Mouse (Mus musculus) hindbrain, embryonic 12.5 days (tissue): Measurements from ENCODE around the gene Gm49403. TPM values are rescaled to one million over a fixed set of nuclear protein-coding genes. Genes with fewer than 3 reads are reported as not detected.

Source experiments
- ATAC-seq: fragments of 200-750 bp; cut with Nextera tagmentation; 2 replicates; pipeline ENCODE4 v1.8.0; 2017; ENCODE audit warnings: moderate TSS enrichment; ENCODE audit not compliant: low FRiP score
- H3K27ac ChIP-seq: fragments of 300-500 bp; sonication (generic); 2 replicates; pipeline ENCODE4 v1.5.1; 2016; ENCODE audit warnings: mild to moderate bottlenecking
- H3K27me3 ChIP-seq: fragments of 300-500 bp; sonication (generic); 2 replicates; pipeline ENCODE4 v1.6.1; 2016; ENCODE audit warnings: mild to moderate bottlenecking
- H3K36me3 ChIP-seq: fragments of 300-500 bp; sonication (generic); 2 replicates; pipeline ENCODE4 v1.6.1; 2016; ENCODE audit warnings: mild to moderate bottlenecking
- H3K4me1 ChIP-seq: fragments of 300-500 bp; sonication (generic); 2 replicates; pipeline ENCODE4 v1.6.1; 2016
- H3K4me2 ChIP-seq: fragments of 300-500 bp; sonication (generic); replicated peaks from 2 replicates; pipeline ENCODE4 v1.6.1; 2016; ENCODE audit warnings: mild to moderate bottlenecking
- H3K4me3 ChIP-seq: fragments of 300-500 bp; sonication (generic); 2 replicates; pipeline ENCODE4 v1.5.1; 2016; ENCODE audit warnings: mild to moderate bottlenecking
- H3K9ac ChIP-seq: fragments of 300-500 bp; sonication (generic); 2 replicates; pipeline ENCODE4 v1.6.1; 2016; ENCODE audit warnings: mild to moderate bottlenecking, moderate library complexity
- H3K9me3 ChIP-seq: fragments of 300-500 bp; sonication (generic); replicated peaks from 2 replicates; pipeline ENCODE4 v1.6.1; 2016; ENCODE audit warnings: mild to moderate bottlenecking
- WGBS: fragments of 180-500 bp; shearing (Covaris S2); methylation state at CpG from one replicate; pipeline ENCODE4 v1.1.7; 2016; 5-methylcytosine and 5-hydroxymethylcytosine counted together
- polyA plus RNA-seq: library from polyadenylated mRNA; unstranded; fragments of >200 nt; fragmentation: Nextera tagmentation; extraction: Ambion mirVana; gene quantifications from 2 replicates; pipeline ENCODE4 v1.2.1, GENCODE M21; 2016

The Gm49403 gene
- polyA plus RNA-seq, 1 experiment from 2014 or later = not detected

DNA sequence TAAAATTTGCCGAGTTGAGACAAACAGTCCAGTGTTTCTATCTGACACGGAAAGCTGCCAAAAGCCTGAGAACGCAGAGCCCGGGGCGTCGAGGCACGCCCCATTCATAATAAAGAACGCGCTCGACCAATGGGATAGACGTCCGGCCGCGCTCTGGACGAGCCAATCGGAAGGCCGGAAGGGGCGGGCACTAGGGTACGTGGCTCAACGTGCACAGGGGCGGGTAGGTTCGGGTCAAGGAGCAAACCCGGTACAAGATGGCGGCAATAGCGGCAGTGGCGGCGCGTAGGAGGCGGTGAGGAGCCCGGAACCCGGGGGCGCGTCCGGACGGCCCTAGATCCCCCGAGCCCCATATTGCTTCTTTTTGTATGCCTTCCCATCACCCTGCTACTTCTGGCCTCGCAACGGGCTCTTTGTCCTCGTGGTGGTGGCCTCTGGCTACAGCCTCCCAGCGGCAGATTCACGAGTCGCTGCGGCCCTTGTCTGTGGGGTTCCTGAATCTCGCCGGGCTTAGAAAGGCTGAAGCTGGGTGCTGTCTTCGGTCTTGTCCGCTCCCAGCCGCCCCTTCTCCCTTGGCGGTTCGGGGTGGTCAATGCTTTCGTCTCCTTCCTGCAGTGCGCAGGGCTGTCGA lies 14.2 kb downstream of the Gm49403 start, which contains the start of gene Ganab:
Ganab (plus strand) TSS at position 207 of the 631 bp plus-strand sequence.
- peak within 1 kb of the TSS; percentile 80 for H3K4me2 ChIP-seq
- WGBS = under 1% methylated on average over 53 of the region's 53 CpGs
- H3K4me1 ChIP-seq = peaks cover 34% of the 10 kb centered on the region
- H3K9me3 ChIP-seq = no peaks in the 10 kb centered on the region
- peaks cover 34% of the 10 kb centered on the region for H3K36me3 ChIP-seq
- peak within 1 kb of the TSS; percentile 86 for H3K4me3 ChIP-seq
- H3K27me3 ChIP-seq = no peaks in the 10 kb centered on the region
- peak within 1 kb of the TSS; percentile 85 for H3K27ac ChIP-seq
- peak within 1 kb of the TSS; percentile 90 for H3K9ac ChIP-seq
- peak; percentile 99 for ATAC-seq

DNA sequence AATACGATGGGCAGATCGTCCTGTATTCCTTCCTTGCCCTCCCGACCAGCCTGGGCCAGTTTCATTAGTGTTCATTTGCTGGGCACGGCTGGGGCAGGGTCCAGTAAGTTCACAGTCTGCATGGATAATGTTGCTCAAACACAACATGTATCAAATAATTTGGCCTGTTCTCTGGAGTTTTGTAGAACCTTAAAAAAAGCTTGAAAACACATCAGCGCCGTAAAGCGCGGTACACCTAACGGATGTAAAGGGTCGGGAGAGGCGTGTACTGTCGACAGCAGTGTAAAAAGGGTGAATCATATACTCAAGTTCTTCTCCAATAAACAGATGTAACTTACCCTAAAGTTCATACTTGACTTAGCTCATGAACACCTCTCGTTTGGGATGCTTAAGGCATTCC lies 14.8 kb downstream of the Gm49403 start:
- Histone ChIP-seq H3K4me3 (peak overlapping the region; percentile 86), H3K4me1 (peaks cover 31% of the 10 kb centered on the region), H3K9ac (peak overlapping the region; percentile 90), H3K27ac (peak overlapping the region; percentile 85), H3K36me3 (peaks cover 38% of the 10 kb centered on the region), H3K4me2 (peak overlapping the region; percentile 80), H3K27me3 (no peaks in the 10 kb centered on the region), H3K9me3 (no peaks in the 10 kb centered on the region)
- no peak for ATAC-seq
- WGBS = 20% methylated on average over 13 of the region's 13 CpGs

- peak overlapping the region; percentile 86 for H3K4me3 ChIP-seq
- H3K9me3 ChIP-seq = no peaks in the 10 kb centered on the region
- H3K27me3 ChIP-seq = no peaks in the 10 kb centered on the region
- peaks cover 27% of the 10 kb centered on the region for H3K4me1 ChIP-seq
- WGBS = 62% methylated on average over 3 of the region's 3 CpGs
- peak overlapping the region; percentile 90 for H3K9ac ChIP-seq
- peak overlapping the region; percentile 80 for H3K4me2 ChIP-seq
- no peak for ATAC-seq
- peaks cover 38% of the 10 kb centered on the region for H3K36me3 ChIP-seq
- H3K27ac ChIP-seq = no peak overlapping the region
Measured at GRCm38 (mm10) chr19:8899079-8899478, 15.3 kb downstream of the Gm49403 start.

DNA sequence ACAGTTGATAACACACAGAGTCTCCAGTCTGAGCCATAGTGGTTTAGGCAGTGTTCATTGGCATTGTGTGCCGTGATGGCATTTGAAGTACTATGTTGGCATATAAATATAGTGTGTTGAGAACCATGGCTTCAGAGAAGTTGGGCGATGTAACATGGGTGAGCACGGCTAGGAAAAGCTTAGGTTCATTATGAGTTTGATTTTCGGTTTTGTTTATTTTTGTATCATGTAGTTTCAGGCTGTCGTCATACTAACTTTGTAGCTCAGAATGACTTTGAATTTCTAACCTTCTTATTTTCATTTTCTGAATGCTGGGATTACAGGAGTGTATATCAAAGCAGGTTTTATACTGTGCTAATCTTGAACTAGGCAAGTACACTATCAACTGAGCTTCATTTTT lies 19.7 kb downstream of the Gm49403 start:
- no peak for ATAC-seq
- WGBS = 94% methylated on average over 5 of the region's 5 CpGs
- peaks cover 11% of the 10 kb centered on the region for H3K4me1 ChIP-seq
- no peak overlapping the region for H3K27ac ChIP-seq
- no peaks in the 10 kb centered on the region for H3K27me3 ChIP-seq
- peaks cover 54% of the 10 kb centered on the region for H3K36me3 ChIP-seq
- H3K4me3 ChIP-seq = no peak overlapping the region
- H3K4me2 ChIP-seq = no peak overlapping the region
- H3K9ac ChIP-seq = no peak overlapping the region
- no peaks in the 10 kb centered on the region for H3K9me3 ChIP-seq

- Histone ChIP-seq H3K9ac (no peak overlapping the region), H3K27ac (no peak overlapping the region), H3K9me3 (no peaks in the 10 kb centered on the region), H3K36me3 (peaks cover 92% of the 10 kb centered on the region), H3K4me2 (no peak overlapping the region), H3K4me3 (no peak overlapping the region), H3K4me1 (no peaks in the 10 kb centered on the region), H3K27me3 (no peaks in the 10 kb centered on the region)
- no peak for ATAC-seq
- 92% methylated on average over 6 of the region's 6 CpGs for WGBS
Measured at GRCm38 (mm10) chr19:8908531-8908930, 24.8 kb downstream of the Gm49403 start.

- H3K9me3 ChIP-seq = no peaks in the 10 kb centered on the region
- H3K27ac ChIP-seq = no peak overlapping the region
- no peaks in the 10 kb centered on the region for H3K4me1 ChIP-seq
- no peaks in the 10 kb centered on the region for H3K27me3 ChIP-seq
- no peak overlapping the region for H3K4me2 ChIP-seq
- H3K9ac ChIP-seq = no peak overlapping the region
- no peak for ATAC-seq
- peaks cover 100% of the 10 kb centered on the region for H3K36me3 ChIP-seq
- WGBS = 96% methylated on average over 5 of the region's 5 CpGs
- H3K4me3 ChIP-seq = no peak overlapping the region
Measured at GRCm38 (mm10) chr19:8911810-8912209, 28.1 kb downstream of the Gm49403 start.

- Histone ChIP-seq H3K4me3 (no peak overlapping the region), H3K27me3 (no peaks in the 10 kb centered on the region), H3K9ac (no peak overlapping the region), H3K4me2 (no peak overlapping the region), H3K4me1 (no peaks in the 10 kb centered on the region), H3K27ac (no peak overlapping the region), H3K36me3 (peaks cover 83% of the 10 kb centered on the region), H3K9me3 (no peaks in the 10 kb centered on the region)
- no peak for ATAC-seq
- 91% methylated on average over 3 of the region's 3 CpGs for WGBS
Measured at GRCm38 (mm10) chr19:8914212-8914611, 30.5 kb downstream of the Gm49403 start.

DNA sequence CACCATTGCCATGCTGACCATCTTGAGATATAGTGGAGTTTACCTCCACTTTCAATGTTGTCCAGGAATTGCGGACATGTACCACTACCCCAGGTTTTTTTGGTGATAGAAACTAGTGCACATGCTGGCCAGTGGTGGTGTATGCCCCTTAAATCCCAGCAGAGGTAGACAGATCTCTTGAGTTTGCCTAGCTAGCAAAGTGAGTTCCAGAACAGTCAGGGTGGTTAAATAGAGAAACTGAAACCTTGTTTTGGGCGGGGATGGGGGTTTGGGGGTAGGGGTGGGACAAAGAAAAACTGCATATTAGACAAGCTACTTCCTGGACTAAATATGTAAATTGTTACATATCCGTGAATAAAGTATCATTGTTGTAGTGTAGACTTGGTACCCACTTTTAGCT lies 35.3 kb downstream of the Gm49403 start:
- Histone ChIP-seq H3K9me3 (no peaks in the 10 kb centered on the region), H3K27ac (no peak overlapping the region), H3K4me2 (no peak overlapping the region), H3K9ac (no peak overlapping the region), H3K27me3 (no peaks in the 10 kb centered on the region), H3K4me1 (peaks cover 13% of the 10 kb centered on the region; the same call in 1 of the 2 replicates), H3K4me3 (no peak overlapping the region), H3K36me3 (peaks cover 37% of the 10 kb centered on the region)
- WGBS = 94% methylated on average over 3 of the region's 3 CpGs
- no peak for ATAC-seq

DNA sequence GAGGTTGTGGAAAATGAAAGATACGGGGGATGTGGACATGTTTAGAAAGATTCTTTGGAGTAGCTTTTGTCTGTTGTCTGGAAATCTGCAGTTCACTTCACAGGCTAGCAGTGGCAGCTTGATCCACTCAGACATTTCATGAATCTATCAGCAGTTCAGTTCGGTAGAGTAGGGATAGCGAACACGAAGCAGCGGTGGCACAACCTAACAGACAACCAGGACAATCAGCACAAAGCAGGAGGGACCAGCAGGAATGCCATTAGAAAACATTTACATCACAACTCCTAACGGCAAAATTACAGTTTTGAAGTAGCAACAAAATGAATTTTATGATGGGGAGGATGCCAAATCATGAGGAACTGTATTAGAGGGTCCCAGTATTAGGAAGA lies 35.9 kb downstream of the Gm49403 start:
- H3K36me3 ChIP-seq = peaks cover 31% of the 10 kb centered on the region
- peak; percentile 15; the same call in 1 of the 2 replicates for ATAC-seq
- peak overlapping the region; percentile 82 for H3K27ac ChIP-seq
- peak overlapping the region; percentile 69 for H3K4me3 ChIP-seq
- H3K27me3 ChIP-seq = no peaks in the 10 kb centered on the region
- WGBS = 66% methylated on average over 6 of the region's 6 CpGs
- peak overlapping the region; percentile 75 for H3K4me2 ChIP-seq
- no peaks in the 10 kb centered on the region for H3K9me3 ChIP-seq
- H3K4me1 ChIP-seq = peaks cover 13% of the 10 kb centered on the region; the same call in 1 of the 2 replicates
- H3K9ac ChIP-seq = no peak overlapping the region

- Histone ChIP-seq H3K4me2 (peak within 1 kb of the TSS; percentile 75), H3K27ac (peak within 1 kb of the TSS; percentile 82), H3K27me3 (no peaks in the 10 kb centered on the region), H3K9ac (peak within 1 kb of the TSS; percentile 77), H3K36me3 (peaks cover 27% of the 10 kb centered on the region), H3K9me3 (no peaks in the 10 kb centered on the region), H3K4me1 (peaks cover 13% of the 10 kb centered on the region; the same call in 1 of the 2 replicates), H3K4me3 (peak within 1 kb of the TSS; percentile 69)
- WGBS = 3% methylated on average over 47 of the region's 50 CpGs
- peak; percentile 99 for ATAC-seq
Measured at GRCm38 (mm10) chr19:8920073-8920736, 36.5 kb downstream of the Gm49403 start, which contains the start of gene B3gat3. Gene B3gat3 (plus strand): TSS chr19:8920374.

GRCm38 (mm10) chr19:8920836-8921291 lies 37.1 kb downstream of the Gm49403 start:
- H3K27ac ChIP-seq = peak overlapping the region; percentile 82
- ATAC-seq = no peak; the same call in 1 of the 2 replicates
- H3K4me2 ChIP-seq = peak overlapping the region; percentile 75
- peaks cover 27% of the 10 kb centered on the region for H3K36me3 ChIP-seq
- H3K4me3 ChIP-seq = peak overlapping the region; percentile 69
- H3K4me1 ChIP-seq = peaks cover 13% of the 10 kb centered on the region; the same call in 1 of the 2 replicates
- H3K9me3 ChIP-seq = no peaks in the 10 kb centered on the region
- H3K27me3 ChIP-seq = no peaks in the 10 kb centered on the region
- 2% methylated on average over 6 of the region's 6 CpGs for WGBS
- H3K9ac ChIP-seq = peak overlapping the region; percentile 77

- WGBS = 79% methylated on average over 9 of the region's 9 CpGs
- H3K9ac ChIP-seq = 0 out of 2 replicates have a peak overlapping the region, but pooled peaks have one; percentile 77
- H3K27ac ChIP-seq = no peak overlapping the region
- no peaks in the 10 kb centered on the region for H3K9me3 ChIP-seq
- no peaks in the 10 kb centered on the region for H3K27me3 ChIP-seq
- H3K4me1 ChIP-seq = peaks cover 13% of the 10 kb centered on the region; the same call in 1 of the 2 replicates
- no peak for ATAC-seq
- H3K36me3 ChIP-seq = peaks cover 25% of the 10 kb centered on the region
- peak overlapping the region; percentile 75; the same call in 1 of the 2 replicates for H3K4me2 ChIP-seq
- no peak overlapping the region for H3K4me3 ChIP-seq
Measured at GRCm38 (mm10) chr19:8921741-8922140, 38.0 kb downstream of the Gm49403 start.
